Mouse (Mus musculus): ENCODE results near the gene Txndc5.

Txndc5 gene

DNA sequence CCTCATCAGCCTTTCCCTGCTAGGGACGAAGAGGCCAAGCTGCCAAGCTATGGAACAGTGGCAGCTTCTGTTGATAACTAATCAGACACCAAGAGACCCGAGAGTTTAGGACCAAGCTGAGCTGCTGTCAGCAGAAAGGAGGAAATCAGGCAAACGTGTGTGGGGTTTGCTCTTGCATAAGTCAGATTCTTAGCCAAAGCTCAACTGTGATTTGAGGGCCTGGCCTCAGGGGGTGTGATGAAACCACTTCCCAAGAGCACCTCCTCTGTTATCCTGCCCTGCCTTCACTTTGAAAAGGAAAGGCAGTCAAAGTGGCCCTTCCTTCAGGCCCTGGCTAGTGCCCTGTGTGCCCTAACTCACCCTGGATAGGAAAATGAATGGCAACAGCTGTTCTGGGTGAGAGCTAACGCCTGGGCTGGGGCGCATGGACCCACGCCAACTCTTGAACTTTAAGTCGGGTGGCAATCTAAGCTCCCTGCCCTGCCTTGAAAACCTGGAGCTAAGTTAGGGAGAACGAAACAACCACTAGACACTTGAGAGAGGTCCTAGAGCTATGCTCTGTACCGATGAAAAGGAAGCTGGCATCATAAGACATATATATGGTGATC is at the start of gene Txndc5:
Gene Txndc5 (minus strand): TSS at position 138 of the 608 bp plus-strand sequence.
- DNase-seq = peak; percentile 18

GRCm38 (mm10) chr13:38574668-38575067 is 46.0 kb upstream of the Txndc5 start:
- DNase-seq = no peak

GRCm38 (mm10) chr13:38573281-38573680 is 44.7 kb upstream of the Txndc5 start:
- DNase-seq = no peak

GRCm38 (mm10) chr13:38565245-38565644 is 36.6 kb upstream of the Txndc5 start:
- DNase-seq = no peak

GRCm38 (mm10) chr13:38554611-38555010 is 26.0 kb upstream of the Txndc5 start:
- no peak for DNase-seq

- no peak for DNase-seq
Observed at GRCm38 (mm10) chr13:38554210-38554609, 25.6 kb upstream of the Txndc5 start.

DNA sequence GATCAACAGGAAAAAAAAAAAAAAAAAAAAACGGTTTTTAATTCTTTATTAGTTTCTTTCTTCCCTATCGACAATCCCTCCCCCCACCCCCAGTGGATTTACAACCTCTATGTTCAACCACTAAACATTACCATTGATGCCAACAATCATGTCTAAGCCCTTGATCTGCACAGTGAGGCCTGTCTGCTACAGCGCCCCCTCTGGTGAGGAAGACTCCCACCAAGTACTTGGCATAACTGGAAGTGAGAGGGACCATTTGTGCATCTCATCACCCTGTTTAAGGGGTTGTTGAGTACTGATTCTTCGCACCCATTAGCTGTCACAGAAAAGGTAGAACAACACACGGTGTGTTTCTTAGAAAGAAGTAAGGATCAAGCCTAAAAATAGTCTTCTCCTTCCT is 20.1 kb upstream of the Txndc5 start:
- DNase-seq = no peak

- no peak for DNase-seq
Observed at GRCm38 (mm10) chr13:38547717-38548116, 19.1 kb upstream of the Txndc5 start.

DNA sequence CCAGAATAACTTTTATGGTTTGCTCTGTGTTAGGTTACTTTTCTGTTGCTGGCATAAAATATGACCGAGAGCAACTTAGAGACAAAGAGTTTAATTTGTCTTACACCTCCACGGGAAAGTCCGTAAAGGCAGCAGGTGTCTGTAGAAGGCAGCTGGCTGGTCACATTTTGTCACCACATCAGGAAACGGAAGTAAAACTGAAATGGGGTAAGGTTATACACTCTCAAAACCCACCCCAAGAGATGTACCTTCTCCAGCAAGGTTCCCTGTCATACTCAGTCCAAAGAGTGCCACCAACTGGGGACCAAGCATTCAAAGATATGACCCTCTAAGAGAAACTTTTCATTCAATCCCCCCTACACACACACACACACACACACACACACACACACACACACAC is 18.1 kb upstream of the Txndc5 start:
- DNase-seq = no peak

GRCm38 (mm10) chr13:38545460-38545859 is 16.8 kb upstream of the Txndc5 start:
- no peak for DNase-seq

DNA sequence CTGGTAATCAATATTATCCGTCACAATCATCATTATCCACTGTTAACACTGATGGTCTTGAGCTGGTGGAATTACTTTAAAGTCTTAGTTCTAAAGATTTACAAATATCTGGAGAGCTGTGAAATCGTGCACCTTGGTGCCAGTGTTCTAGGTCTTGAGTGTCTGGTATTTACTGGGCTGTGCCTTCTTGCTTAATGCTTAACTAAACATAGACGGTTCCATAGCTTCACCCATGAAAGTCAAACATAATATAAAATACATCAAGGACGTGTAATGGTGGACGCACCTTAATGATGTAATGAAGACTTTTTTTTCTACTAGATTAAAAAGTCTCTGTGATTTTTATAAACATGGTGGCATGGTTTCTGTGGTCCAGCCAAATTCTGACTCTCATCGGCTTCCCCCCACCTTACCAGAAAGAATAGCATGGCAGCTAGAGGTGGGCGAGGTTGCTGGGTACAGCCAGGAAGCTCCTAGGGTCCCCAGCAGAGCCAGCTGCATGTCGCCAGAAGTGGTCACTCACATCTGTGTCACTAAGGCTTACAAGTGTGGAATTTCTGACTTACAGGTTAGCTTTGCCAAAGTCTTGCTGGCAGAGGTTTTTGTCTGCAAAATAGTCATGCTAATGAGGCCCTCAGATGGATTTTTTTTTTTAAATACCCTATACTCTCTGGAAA is 16.3 kb upstream of the Txndc5 start:
- DNase-seq = no peak

GRCm38 (mm10) chr13:38543455-38544125 is 15.0 kb upstream of the Txndc5 start:
- DNase-seq = no peak

GRCm38 (mm10) chr13:38539192-38539900 is 10.7 kb upstream of the Txndc5 start:
- no peak for DNase-seq

- no peak for DNase-seq
Observed at GRCm38 (mm10) chr13:38537521-38537920, 8.9 kb upstream of the Txndc5 start.

GRCm38 (mm10) chr13:38534731-38535130 is 6.1 kb upstream of the Txndc5 start:
- no peak for DNase-seq

- DNase-seq = no peak
Observed at GRCm38 (mm10) chr13:38534016-38534415, 5.4 kb upstream of the Txndc5 start.

- DNase-seq = no peak
Observed at GRCm38 (mm10) chr13:38533461-38533860, 4.8 kb upstream of the Txndc5 start.

GRCm38 (mm10) chr13:38531498-38531897 is 2.9 kb upstream of the Txndc5 start:
- DNase-seq = no peak

DNA sequence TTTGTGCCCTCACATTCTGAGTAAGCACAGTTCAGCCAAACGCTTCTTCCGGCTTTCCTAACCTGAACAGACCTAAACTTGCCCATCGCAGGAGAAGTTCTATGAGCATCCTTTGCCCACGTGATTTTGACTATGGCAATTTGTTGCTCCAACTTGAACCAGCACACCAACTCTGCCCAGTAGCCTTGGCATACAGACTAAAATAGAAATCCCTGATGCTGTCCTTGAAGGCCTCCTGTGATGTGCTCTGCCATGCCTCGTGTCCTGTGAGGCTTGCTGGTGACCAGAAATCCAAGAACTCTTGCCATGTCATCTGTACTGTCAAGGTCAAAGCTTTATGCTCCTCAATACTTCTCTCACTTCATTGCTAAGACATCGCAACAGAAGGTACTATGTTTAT is 952 bp upstream of the Txndc5 start:
- DNase-seq = no peak

DNA sequence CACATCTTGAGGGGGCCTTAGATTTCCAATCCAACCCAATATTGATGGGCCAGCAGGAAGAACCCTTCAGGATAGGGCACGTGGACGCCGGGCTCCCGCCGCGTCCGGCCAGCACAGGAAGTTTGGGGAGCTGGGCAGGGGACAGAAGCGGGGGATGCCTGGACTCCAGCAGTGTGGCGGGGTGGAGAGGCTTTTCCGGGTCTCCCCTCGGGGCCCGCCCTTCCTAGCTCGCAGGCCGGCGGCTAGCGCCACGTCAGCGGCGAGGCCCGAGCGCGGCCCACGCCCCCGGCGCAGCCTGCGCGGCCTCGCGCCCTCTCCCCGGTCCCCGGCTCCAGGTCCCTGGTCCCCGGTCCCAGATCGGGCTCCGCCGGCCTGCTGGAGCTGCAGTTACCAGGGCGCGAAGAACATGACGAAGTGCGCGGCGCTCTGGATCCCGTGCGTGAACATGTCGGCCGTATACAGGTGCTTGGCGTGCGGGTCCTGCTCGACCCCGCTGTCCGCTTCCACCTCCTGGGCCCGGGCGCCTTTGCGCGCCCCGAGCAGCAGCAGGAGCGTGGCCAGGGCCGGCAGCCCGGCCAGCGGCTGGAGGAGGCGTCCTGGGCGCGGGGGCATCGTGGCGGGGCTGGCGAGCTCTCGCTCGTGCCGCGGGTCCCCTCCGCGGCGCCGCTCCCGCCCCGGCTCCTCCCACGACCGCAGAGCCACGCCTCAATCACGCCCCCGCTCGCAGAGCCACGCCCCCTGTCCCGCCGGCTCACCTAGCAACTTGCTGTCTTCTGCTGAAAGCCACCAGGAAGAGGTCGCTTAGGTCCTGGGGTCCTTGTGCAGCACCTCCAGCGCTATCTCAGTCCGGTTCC is 600 bp downstream of the Txndc5 start:
- DNase-seq = peak; percentile 79

DNA sequence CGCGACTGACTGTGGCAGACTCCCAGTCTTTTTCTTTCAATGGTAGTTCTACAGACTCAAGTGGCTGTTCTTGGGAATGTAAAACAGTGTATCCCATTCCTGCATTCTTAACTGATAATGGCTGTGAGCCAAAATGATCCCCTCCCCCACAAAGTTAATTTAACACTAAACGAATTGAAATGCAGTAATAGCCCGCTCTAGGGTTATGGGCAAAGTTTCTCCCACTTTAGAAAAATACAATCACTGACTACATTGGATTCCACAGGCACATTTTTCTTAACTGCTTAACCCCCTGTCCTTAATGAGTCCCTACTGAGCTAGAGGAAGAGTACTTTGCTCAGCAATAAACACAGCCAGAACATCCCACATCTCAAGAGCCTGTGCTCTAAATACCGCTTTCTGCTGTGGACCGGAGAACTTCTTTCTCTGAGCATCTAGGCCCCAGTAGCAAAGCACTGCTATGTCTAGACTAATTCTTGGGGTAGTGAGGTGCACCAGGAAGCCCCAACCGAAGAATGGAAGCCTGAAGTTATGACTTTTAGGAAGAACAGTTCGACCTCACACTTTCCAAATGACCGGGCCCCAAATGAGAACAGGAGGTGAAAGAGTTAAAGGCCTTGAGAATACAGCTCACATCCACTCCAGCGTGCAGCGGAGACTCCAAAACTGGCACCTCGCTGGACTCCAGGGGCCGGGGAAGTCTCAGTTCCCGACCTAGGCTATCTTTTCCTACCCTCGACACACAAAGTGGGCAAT is 1.4 kb downstream of the Txndc5 start:
- DNase-seq = no peak

- no peak for DNase-seq
Observed at GRCm38 (mm10) chr13:38526116-38526515, 2.5 kb downstream of the Txndc5 start.

All from cerebellum, adult 11-12 months (tissue).